Mouse (Mus musculus) gastrocnemius, postnatal 10 days (tissue): ENCODE measurements around the gene Ddb1. TPM values are rescaled to one million over a fixed set of nuclear protein-coding genes. Genes with fewer than 3 reads are reported as not detected.

ENCODE experiments used
- DNase-seq: peaks from one replicate; pipeline ENCODE4 v3.0.0; 2021; ENCODE audit warnings: mixed read lengths
- total RNA-seq, 2 experiments: library from RNA; stranded (reverse); gene quantifications; 2 replicates each; pipeline ENCODE4 v1.2.3; 2021

The Ddb1 gene
- total RNA-seq, 2 experiments from 2014 or later, result 208 to 236 TPM

DNA sequence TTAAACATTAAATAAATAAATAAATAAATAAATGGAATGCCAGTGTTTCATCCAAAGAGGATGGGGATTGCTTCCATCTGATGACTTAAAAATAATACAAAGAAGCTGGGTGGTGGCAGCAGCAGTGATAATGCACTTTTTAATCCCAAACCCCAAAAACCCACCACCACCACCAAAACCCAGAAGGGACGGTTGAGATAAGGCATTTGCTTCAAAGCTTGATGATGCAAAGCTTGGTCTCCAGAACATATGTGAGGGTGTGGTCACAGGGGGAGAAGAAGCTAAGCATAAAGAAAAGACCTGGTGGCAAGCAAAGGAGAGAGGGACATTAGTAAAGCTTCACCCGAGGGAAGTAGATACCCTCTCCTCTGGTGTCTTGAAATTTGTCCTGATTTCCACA is 56.8 kb downstream of the Ddb1 start:
- DNase-seq, result no peak

DNA sequence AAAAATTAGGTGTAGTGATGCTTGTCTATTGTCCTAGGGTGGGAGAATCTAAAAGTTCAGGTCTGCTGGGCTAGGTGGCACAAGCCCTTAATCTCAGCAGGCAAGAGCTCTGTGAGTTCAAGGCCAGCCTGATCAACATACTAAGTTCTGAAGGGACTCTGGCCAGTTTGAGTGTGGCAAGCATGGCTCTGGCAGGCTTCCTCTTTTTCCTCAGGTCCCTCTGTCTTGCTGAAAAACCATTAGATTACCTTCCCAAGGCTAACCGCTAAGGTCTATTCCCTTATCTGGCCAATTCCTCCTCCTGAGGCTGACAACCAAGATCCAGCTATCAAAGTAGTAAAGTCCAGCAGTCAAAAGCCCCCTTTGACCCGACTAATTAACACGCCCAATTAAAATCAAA is 57.5 kb downstream of the Ddb1 start:
- DNase-seq, result no peak

DNA sequence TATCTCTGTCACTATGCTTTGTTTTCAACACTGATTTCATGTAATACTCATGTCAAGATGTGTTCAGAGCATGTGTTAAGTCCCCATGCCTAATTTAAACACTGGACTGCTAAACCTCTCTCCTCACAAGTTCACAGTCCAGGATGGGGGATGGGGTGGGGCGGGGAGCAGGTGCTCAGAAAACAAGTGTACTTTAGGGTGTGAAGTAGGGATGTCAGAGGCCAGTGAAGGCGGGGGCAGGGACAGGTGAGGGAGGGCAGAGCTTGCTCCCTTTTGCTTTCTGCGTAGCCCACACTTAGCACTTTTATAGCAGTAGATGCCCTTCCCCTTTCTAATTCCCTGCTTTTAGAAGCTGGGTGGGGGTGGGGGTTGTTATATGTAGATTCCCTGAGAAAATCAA is 60.0 kb downstream of the Ddb1 start:
- DNase-seq, result no peak

DNA sequence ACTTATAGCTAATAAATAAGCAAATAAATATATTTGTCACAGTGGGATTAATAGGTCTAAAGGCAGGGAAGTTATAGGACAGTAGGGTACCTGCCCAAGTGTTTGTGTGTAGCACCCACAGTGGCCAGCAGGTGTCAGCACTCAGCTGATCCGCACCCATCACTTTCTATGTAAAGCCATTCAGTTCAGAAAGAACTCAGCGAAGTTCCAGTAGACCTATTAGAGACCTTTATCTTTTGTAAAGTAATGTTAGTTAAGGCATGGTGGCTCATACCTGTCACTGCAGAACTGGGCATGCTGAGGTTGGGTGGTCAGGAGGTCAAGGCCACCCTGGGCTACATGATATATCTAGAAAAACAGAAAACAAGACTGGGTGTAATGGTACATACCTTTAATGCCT is 60.4 kb downstream of the Ddb1 start:
- peak; percentile 74 for DNase-seq

GRCm38 (mm10) chr19:10671319-10671718 is 66.2 kb downstream of the Ddb1 start:
- DNase-seq, result no peak

DNA sequence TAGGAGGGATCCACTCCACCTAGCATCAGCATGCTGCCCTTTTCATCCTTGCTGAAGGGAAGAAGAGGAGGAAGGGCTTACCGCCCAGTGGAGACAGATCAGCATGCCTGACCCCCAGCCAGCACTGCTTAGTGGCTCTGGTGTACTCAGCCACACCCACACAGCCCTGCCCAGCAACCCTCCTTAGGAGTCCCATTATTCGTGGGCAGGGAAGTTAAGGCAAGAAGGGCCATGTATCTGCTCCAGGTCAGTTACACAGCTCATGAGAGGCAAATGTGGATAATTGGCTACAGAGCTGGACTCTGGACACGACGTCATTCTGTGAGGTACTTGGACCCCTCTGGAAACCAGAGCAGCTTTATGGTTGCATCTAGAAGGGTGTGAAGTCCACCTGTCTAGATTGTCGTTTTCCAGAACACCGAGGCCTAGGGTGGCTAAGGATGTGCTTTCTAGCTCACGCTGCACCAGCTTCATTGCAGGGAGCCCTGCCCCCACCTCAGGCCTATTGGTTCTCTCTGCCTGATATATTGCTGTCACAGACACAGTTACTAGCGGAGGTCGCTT is 66.8 kb downstream of the Ddb1 start:
- DNase-seq, result no peak

DNA sequence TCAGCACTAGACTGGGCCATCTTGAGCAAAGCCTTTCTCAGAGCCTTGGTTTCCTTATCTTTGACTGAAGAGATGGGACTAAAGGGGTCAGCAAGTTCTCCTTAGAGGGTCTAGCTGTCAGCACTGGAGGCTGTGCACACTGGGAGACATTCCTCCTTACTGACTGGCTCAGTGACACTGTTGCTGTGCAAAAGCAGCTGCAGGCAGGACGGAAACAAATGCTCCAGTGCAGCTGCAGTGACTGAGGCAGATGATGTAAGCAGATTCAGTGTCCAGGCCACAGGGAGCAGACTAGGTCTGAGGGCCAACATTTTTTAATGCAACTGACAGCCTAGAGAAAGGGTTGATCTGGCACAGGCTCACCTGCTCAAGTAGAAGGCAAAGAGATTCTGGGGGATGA is 68.1 kb downstream of the Ddb1 start:
- no peak for DNase-seq

- no peak for DNase-seq
Observed at GRCm38 (mm10) chr19:10676656-10677055, 71.5 kb downstream of the Ddb1 start.

DNA sequence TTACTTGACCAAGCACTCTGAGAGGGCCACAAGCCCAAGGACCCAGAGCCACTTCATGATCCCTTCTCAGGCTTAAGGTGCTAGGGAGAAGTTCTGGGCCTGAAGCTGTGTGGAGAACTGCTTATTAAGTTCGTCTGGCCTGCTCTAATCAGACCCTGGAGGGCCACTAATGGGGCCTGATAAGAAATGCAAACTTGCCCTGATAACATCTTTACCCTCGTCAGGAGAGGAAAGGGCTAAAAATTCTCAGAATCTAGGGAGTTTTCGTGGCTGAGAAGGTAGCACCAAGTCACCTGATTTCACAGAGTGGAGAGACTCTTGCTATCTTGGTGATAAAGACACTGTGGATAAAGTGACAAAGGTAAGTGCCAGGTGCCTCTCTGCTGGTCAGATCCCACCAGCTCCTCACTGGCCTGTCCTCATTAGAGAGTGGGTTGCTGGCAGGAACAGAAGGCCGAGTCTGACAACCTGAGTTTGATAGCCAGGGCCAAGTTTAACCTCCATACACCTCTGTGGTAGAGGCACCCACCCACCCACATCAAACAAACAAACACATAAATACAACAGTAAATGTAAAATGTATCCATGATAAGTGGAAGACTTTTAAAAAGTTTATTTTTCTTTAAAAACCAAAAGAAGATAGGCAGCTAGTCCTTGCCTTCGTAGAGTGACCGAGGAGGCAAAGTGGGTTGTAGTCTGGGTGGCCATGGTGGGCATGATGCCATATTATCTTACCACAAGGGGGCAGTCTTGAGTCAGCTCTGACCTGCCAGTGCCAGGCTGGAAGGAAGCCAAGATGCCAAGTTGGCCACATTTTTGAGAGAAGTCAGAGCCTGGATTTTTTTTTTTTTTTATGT is 73.0 kb downstream of the Ddb1 start, which contains the start of gene Pga5:
TSS of gene Pga5 (minus strand) at position 157 of the 857 bp plus-strand sequence.
- peak; percentile 89 for DNase-seq

DNA sequence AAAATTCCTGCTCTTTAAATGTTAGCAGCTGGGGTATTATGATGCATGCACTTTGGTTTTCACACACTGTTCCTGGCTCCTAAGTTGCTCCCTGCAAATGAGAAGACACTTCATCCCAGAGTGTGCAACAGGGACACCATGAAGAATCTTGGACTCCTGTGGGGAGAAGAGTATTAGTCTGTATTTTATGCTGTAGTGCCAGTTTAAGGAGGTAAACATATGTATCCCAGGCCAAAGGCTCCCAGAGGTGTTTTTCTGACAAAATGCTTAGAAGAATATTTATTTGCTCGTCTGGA is 73.6 kb downstream of the Ddb1 start:
- DNase-seq, result no peak

Other genes starting within 250 kb of the Ddb1 start
- gene Syt7, start 216.2 kb upstream of the Ddb1 start, total RNA-seq, result 1 to 10 TPM; 3.5 TPM
- under 1 TPM; 0.40 to 0.43 TPM for gene Lrrc10b, start 147.9 kb upstream of the Ddb1 start, total RNA-seq
- gene Ppp1r32, start 122.4 kb upstream of the Ddb1 start, total RNA-seq, result 1 to 10 TPM in 1 of 2 experiments, under 1 TPM in 1; 0.40 to 1.3 TPM
- 10 to 100 TPM; 26.6 to 33.0 TPM for gene Cpsf7, start 80.1 kb upstream of the Ddb1 start, total RNA-seq
- gene Sdhaf2, start 79.2 kb upstream of the Ddb1 start, total RNA-seq, result 10 to 100 TPM; 42.5 to 45.1 TPM
- gene Tmem216, start 49.1 kb upstream of the Ddb1 start, total RNA-seq, result 1 to 10 TPM; 2.3 to 3.0 TPM
- 1 to 10 TPM; 5.0 to 6.1 TPM for gene Cyb561a3, start 28.2 kb upstream of the Ddb1 start, total RNA-seq
- gene Tmem138, start 28.0 kb upstream of the Ddb1 start, total RNA-seq, result 1 to 10 TPM; 2.3 to 3.3 TPM
- 1 to 10 TPM; 7.9 to 8.0 TPM for gene Tkfc, start 327 bp downstream of the Ddb1 start, total RNA-seq
- under 1 TPM; 0.05 to 0.81 TPM for gene Vwce, start 28.9 kb downstream of the Ddb1 start, total RNA-seq
- not detected for gene Pga5, start 72.7 kb downstream of the Ddb1 start, total RNA-seq
- 10 to 100 TPM; 17.3 to 23.1 TPM for gene Vps37c, start 83.4 kb downstream of the Ddb1 start, total RNA-seq
- under 1 TPM in 1 of 2 experiments, not detected in 1; 0.25 TPM for gene Cd5, start 133.7 kb downstream of the Ddb1 start, total RNA-seq
- under 1 TPM in 1 of 2 experiments, not detected in 1; 0.26 TPM for gene Cd6, start 224.7 kb downstream of the Ddb1 start, total RNA-seq
- 1 to 10 TPM in 1 of 2 experiments, under 1 TPM in 1; 0.75 to 1.6 TPM for gene Slc15a3, start 234.4 kb downstream of the Ddb1 start, total RNA-seq